Mouse (Mus musculus): ENCODE measurements at regions not wholly inside any gene's neighbourhood (a gene's known extent, or its start where the extent isn't known, plus 50 kb on each side); places are given as distances from the start of the nearest gene placed in this dataset.

DNA sequence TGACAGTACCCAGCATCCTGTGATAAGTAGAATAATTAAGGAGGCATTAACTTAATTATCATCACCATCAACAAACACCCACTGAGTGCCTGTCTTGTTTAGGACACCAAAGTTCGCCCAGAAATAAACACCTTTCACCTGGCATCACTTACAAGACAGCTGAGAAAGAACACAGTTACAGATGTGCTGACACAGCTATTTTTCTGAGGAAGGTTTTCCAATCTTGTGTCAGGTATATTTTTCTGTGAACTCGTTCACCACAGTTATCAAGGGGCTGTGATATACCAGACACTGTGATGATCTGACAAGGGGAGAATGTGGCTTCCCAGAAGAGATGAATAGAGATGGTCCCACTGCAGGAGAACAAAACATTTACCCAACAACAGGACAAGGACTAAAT is 311.1 kb downstream of the Pik3r1 start:
- Histone ChIP-seq H3K4me1 (replicated peaks) (no peaks in the 10 kb centered on the region), H3K27me3 (no peaks in the 10 kb centered on the region), H3K4me3 (no peak overlapping the region), H3K27ac (replicated peaks) (no peak overlapping the region), H3K36me3 (no peaks in the 10 kb centered on the region), H3K9ac (no peak overlapping the region), H3K9me3 (no peaks in the 10 kb centered on the region), H3K4me2 (no peak overlapping the region)
- 70% methylated on average over 2 of the region's 2 CpGs for WGBS
- ATAC-seq (ENCODE audit: low FRiP score, low read depth): no peak

DNA sequence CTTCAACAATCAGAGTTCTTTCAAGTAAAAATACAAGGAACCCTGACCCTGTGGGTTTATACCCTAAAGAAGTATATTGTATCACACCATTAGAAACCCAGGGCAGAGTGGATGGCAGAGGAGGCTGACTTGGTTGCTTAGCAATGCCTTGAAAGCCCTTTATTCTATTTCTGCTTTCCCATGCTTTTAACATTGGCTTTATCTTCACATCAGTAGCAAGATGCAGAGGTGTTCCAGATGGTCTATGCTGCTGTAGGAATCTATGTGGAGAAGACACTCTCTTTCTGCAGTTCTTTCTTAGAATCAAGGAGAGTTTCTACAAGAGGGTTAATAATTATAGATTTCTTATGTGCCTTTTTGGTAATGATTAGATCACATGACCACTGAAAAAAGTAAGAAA is 313.7 kb downstream of the Pik3r1 start:
- no peak for ATAC-seq (ENCODE audit: low FRiP score, low read depth)
- Histone ChIP-seq H3K9ac (no peak overlapping the region), H3K4me1 (replicated peaks) (no peaks in the 10 kb centered on the region), H3K27me3 (no peaks in the 10 kb centered on the region), H3K4me2 (no peak overlapping the region), H3K27ac (replicated peaks) (no peak overlapping the region), H3K36me3 (no peaks in the 10 kb centered on the region), H3K9me3 (no peaks in the 10 kb centered on the region), H3K4me3 (no peak overlapping the region)

GRCm38 (mm10) chr13:101450501-101450900 is 317.5 kb downstream of the Pik3r1 start:
- no peaks in the 10 kb centered on the region for H3K36me3 ChIP-seq
- no peak overlapping the region for H3K4me3 ChIP-seq
- H3K4me2 ChIP-seq: no peak overlapping the region
- no peaks in the 10 kb centered on the region for H3K4me1 ChIP-seq (replicated peaks)
- H3K9ac ChIP-seq: no peak overlapping the region
- 82% methylated on average over 6 of the region's 6 CpGs for WGBS
- no peak for ATAC-seq (ENCODE audit: low FRiP score, low read depth)
- no peaks in the 10 kb centered on the region for H3K27me3 ChIP-seq
- no peaks in the 10 kb centered on the region for H3K9me3 ChIP-seq
- H3K27ac ChIP-seq (replicated peaks): no peak overlapping the region

- no peak for ATAC-seq (ENCODE audit: low FRiP score, low read depth)
- H3K36me3 ChIP-seq: no peaks in the 10 kb centered on the region
- H3K9me3 ChIP-seq: no peaks in the 10 kb centered on the region
- 0 out of 2 replicates have a peak, but pooled peaks cover 4% of the 10 kb centered on the region for H3K4me1 ChIP-seq (replicated peaks)
- H3K9ac ChIP-seq: no peak overlapping the region
- WGBS: 28% methylated on average over 3 of the region's 3 CpGs
- no peaks in the 10 kb centered on the region for H3K27me3 ChIP-seq
- no peak overlapping the region for H3K27ac ChIP-seq (replicated peaks)
- no peak overlapping the region for H3K4me2 ChIP-seq
- no peak overlapping the region for H3K4me3 ChIP-seq
These were observed 328.5 kb downstream of the Pik3r1 start for GRCm38 (mm10) chr13:101439517-101439916.

GRCm38 (mm10) chr13:101439041-101439440 is 329.0 kb downstream of the Pik3r1 start:
- no peak overlapping the region for H3K4me3 ChIP-seq
- 14% methylated on average over 6 of the region's 6 CpGs for WGBS
- 0 out of 2 replicates have a peak, but pooled peaks cover 4% of the 10 kb centered on the region for H3K4me1 ChIP-seq (replicated peaks)
- H3K27ac ChIP-seq (replicated peaks): no peak overlapping the region
- H3K36me3 ChIP-seq: no peaks in the 10 kb centered on the region
- no peaks in the 10 kb centered on the region for H3K27me3 ChIP-seq
- no peak overlapping the region for H3K9ac ChIP-seq
- H3K9me3 ChIP-seq: no peaks in the 10 kb centered on the region
- no peak overlapping the region for H3K4me2 ChIP-seq
- ATAC-seq (ENCODE audit: low FRiP score, low read depth): no peak; the same call in 1 of the 2 replicates

DNA sequence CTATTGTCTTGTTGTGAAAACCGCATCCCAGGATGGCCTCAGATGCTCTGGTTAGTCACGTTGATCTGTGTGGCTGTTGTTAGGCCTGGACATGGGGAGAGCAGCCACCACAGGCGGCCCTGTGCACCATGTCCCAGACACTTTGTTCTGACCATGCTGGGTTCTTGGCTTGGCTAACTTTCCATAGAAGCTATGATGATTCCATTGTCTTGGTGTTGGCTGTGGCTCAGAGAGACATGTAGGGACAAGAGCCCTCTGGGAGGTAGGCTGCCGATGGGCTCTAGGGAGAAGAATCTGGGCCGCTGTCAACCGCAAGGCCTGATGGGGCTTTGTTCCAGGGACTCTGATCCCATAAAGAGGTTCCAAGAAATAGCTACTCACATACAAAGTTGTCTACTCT is 334.9 kb downstream of the Pik3r1 start:
- H3K27me3 ChIP-seq: no peaks in the 10 kb centered on the region
- H3K27ac ChIP-seq (replicated peaks): no peak overlapping the region
- H3K4me2 ChIP-seq: no peak overlapping the region
- WGBS: 85% methylated on average over 6 of the region's 6 CpGs
- no peaks in the 10 kb centered on the region for H3K4me1 ChIP-seq (replicated peaks)
- no peaks in the 10 kb centered on the region for H3K36me3 ChIP-seq
- ATAC-seq (ENCODE audit: low FRiP score, low read depth): no peak
- no peaks in the 10 kb centered on the region for H3K9me3 ChIP-seq
- no peak overlapping the region for H3K9ac ChIP-seq
- H3K4me3 ChIP-seq: no peak overlapping the region

- 82% methylated on average over 12 of the region's 12 CpGs for WGBS
- ATAC-seq (ENCODE audit: low FRiP score, low read depth): no peak
- H3K27me3 ChIP-seq: no peaks in the 10 kb centered on the region
These were observed 340.4 kb downstream of the Pik3r1 start for GRCm38 (mm10) chr13:101427426-101428221.

DNA sequence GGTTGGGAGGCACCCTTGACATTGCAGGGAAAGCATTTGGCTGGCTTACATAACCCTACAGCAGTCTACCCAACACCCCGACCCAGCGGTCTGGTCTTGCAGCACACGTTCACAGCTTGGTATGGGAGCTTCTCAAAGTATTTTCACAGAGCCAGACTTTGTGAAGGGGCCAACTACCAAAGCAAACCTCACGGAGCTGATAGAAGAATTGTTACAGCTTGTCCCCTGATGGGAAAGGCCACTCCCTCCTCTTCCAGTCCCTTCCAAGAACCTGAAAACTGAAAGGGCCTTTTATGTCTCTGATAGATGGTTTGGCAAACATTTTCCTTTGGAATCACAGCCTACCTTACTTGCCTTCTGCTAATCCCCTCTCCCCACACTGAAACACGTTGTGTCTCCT is 341.6 kb downstream of the Pik3r1 start:
- no peak overlapping the region for H3K9ac ChIP-seq
- no peaks in the 10 kb centered on the region for H3K27me3 ChIP-seq
- H3K36me3 ChIP-seq: no peaks in the 10 kb centered on the region
- no peaks in the 10 kb centered on the region for H3K4me1 ChIP-seq (replicated peaks)
- no peaks in the 10 kb centered on the region for H3K9me3 ChIP-seq
- 41% methylated on average over 5 of the region's 5 CpGs for WGBS
- no peak for ATAC-seq (ENCODE audit: low FRiP score, low read depth)
- H3K27ac ChIP-seq (replicated peaks): no peak overlapping the region
- H3K4me2 ChIP-seq: no peak overlapping the region
- no peak overlapping the region for H3K4me3 ChIP-seq

More at GRCm38 (mm10) chr13:101427426-101428221, 340.4 kb downstream of the Pik3r1 start:
- Histone ChIP-seq H3K9ac (no peak overlapping the region), H3K4me1 (replicated peaks) (no peaks in the 10 kb centered on the region), H3K4me2 (no peak overlapping the region), H3K9me3 (no peaks in the 10 kb centered on the region), H3K36me3 (no peaks in the 10 kb centered on the region), H3K27ac (replicated peaks) (no peak overlapping the region), H3K4me3 (no peak overlapping the region)

DNA sequence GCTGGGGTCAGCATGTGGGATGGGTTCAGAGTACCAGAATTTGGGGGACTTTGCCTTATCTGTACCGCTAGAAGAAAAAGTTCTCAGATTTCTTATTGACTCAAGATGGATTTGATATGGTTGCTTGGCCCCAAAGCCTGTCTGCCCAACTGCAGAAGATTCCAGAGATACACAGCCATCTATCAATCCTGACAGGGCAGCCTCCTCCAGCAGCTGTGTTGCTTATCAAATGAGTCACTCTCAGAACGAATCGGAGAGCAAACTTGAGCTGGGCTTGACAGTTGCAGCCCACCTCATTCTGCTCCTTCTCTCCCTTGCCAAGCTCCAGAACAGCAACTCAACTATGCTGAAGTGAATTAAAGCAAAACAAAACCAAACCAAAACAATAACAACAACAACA is 345.9 kb downstream of the Pik3r1 start:
- Histone ChIP-seq H3K9me3 (no peaks in the 10 kb centered on the region), H3K27ac (replicated peaks) (no peak overlapping the region), H3K4me3 (no peak overlapping the region), H3K27me3 (no peaks in the 10 kb centered on the region), H3K4me1 (replicated peaks) (no peaks in the 10 kb centered on the region), H3K36me3 (no peaks in the 10 kb centered on the region), H3K4me2 (no peak overlapping the region), H3K9ac (no peak overlapping the region)
- no peak for ATAC-seq (ENCODE audit: low FRiP score, low read depth)
- WGBS: 77% methylated on average over 3 of the region's 3 CpGs

- Histone ChIP-seq H3K4me3 (no peak overlapping the region), H3K4me2 (no peak overlapping the region), H3K27me3 (no peaks in the 10 kb centered on the region), H3K9ac (no peak overlapping the region), H3K4me1 (replicated peaks) (no peaks in the 10 kb centered on the region), H3K27ac (replicated peaks) (no peak overlapping the region), H3K36me3 (no peaks in the 10 kb centered on the region), H3K9me3 (no peaks in the 10 kb centered on the region)
- no peak for ATAC-seq (ENCODE audit: low FRiP score, low read depth)
- WGBS: 79% methylated on average over 7 of the region's 7 CpGs
These were observed 348.5 kb downstream of the Pik3r1 start for GRCm38 (mm10) chr13:101419457-101420025.

DNA sequence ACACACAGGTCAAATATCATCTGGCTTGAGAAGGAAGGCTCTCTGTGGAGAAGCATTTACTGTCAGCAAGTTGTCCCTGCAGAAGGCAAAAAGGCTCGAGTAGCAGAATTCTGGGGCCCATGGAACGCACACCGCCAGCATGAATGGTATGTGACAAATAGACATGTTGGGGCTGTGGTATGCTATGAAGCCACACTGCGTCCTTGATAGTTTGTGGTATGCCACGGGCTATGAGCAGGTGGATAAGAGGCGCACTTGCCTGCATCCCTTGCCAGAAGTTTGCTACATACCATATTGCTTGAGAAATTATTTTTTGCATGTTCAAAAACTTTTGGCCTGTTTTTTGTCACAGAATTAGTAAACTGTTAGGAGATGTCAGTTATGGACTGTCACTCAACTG is 349.7 kb downstream of the Pik3r1 start:
- H3K4me3 ChIP-seq: no peak overlapping the region
- no peaks in the 10 kb centered on the region for H3K9me3 ChIP-seq
- H3K27ac ChIP-seq (replicated peaks): no peak overlapping the region
- ATAC-seq (ENCODE audit: low FRiP score, low read depth): no peak
- no peaks in the 10 kb centered on the region for H3K36me3 ChIP-seq
- no peaks in the 10 kb centered on the region for H3K4me1 ChIP-seq (replicated peaks)
- WGBS: 92% methylated on average over 6 of the region's 6 CpGs
- no peak overlapping the region for H3K9ac ChIP-seq
- H3K4me2 ChIP-seq: no peak overlapping the region
- no peaks in the 10 kb centered on the region for H3K27me3 ChIP-seq

DNA sequence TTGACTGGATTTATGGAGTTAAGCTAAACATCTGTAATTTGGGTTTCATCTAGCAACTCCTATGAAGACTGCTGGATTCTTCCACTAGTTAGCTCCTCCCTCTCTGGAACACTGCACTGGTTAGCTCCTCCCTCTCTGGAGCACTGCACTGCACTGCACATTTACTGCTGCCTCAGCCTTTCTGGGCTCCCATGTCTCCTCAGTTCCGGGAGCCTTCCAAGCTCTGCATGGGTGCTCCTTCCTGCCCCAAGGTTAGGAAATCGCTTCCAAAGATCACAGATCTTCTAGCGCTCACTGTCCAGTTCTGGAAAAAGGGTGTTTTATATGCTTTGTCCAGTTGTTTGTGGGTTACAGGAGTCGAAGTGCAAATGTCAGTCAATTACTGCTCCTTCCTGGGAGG is 359.1 kb downstream of the Pik3r1 start:
- no peak overlapping the region for H3K4me3 ChIP-seq
- WGBS: 72% methylated on average over 4 of the region's 4 CpGs
- no peak for ATAC-seq (ENCODE audit: low FRiP score, low read depth)

GRCm38 (mm10) chr13:101407633-101408032 is 360.4 kb downstream of the Pik3r1 start:
- Histone ChIP-seq H3K9ac (no peak overlapping the region), H3K36me3 (no peaks in the 10 kb centered on the region), H3K4me1 (replicated peaks) (no peaks in the 10 kb centered on the region), H3K4me3 (no peak overlapping the region), H3K9me3 (no peaks in the 10 kb centered on the region), H3K27ac (replicated peaks) (no peak overlapping the region), H3K27me3 (no peaks in the 10 kb centered on the region), H3K4me2 (no peak overlapping the region)
- WGBS: 86% methylated on average over 1 of the region's 1 CpGs
- ATAC-seq (ENCODE audit: low FRiP score, low read depth): no peak

More for the DNA sequence above, 359.1 kb downstream of the Pik3r1 start:
- H3K36me3 ChIP-seq: no peaks in the 10 kb centered on the region
- H3K9me3 ChIP-seq: no peaks in the 10 kb centered on the region
- no peak overlapping the region for H3K27ac ChIP-seq (replicated peaks)
- H3K27me3 ChIP-seq: no peaks in the 10 kb centered on the region
- no peak overlapping the region for H3K9ac ChIP-seq
- no peaks in the 10 kb centered on the region for H3K4me1 ChIP-seq (replicated peaks)
- H3K4me2 ChIP-seq: no peak overlapping the region
